Mouse (Mus musculus): ENCODE data around the gene Ssbp3.

Gene Ssbp3

GRCm38 (mm10) chr4:107038303-107038702 lies 127.8 kb downstream of the Ssbp3 start:
- no peaks in the 10 kb centered on the region; the same call in 1 of the 2 replicates for H3K9me3 ChIP-seq (ENCODE audit: low read length)
- peaks cover 88% of the 10 kb centered on the region for H3K36me3 ChIP-seq (ENCODE audit: insufficient read depth, low read length)
- H3K27me3 ChIP-seq (ENCODE audit: insufficient read depth, low read length), result no peaks in the 10 kb centered on the region
- no peak for TF ChIP-seq CTCF (conservative IDR thresholded peaks at IDR 0.05; ENCODE audit: low read length)
- TF ChIP-seq NANOG (IDR thresholded peaks at IDR 0.05; ENCODE audit: borderline replicate concordance, low read length), result no peak
- TF ChIP-seq POU5F1 (IDR thresholded peaks at IDR 0.05; ENCODE audit: borderline replicate concordance, low read length), result no peak
- peaks cover 16% of the 10 kb centered on the region for H3K4me1 ChIP-seq (replicated peaks; ENCODE audit: low read depth, low read length)
- H3K4me3 ChIP-seq (replicated peaks; ENCODE audit: low read length), result no peak overlapping the region

- peaks cover 89% of the 10 kb centered on the region for H3K36me3 ChIP-seq (ENCODE audit: insufficient read depth, low read length)
- peaks cover 16% of the 10 kb centered on the region for H3K4me1 ChIP-seq (replicated peaks; ENCODE audit: low read depth, low read length)
- no peak overlapping the region for H3K4me3 ChIP-seq (replicated peaks; ENCODE audit: low read length)
- H3K27me3 ChIP-seq (ENCODE audit: insufficient read depth, low read length), result no peaks in the 10 kb centered on the region
- no peak for TF ChIP-seq POU5F1 (IDR thresholded peaks at IDR 0.05; ENCODE audit: borderline replicate concordance, low read length)
- H3K9me3 ChIP-seq (ENCODE audit: low read length), result no peaks in the 10 kb centered on the region; the same call in 1 of the 2 replicates
Observed at GRCm38 (mm10) chr4:107039270-107039669, 128.8 kb downstream of the Ssbp3 start.

GRCm38 (mm10) chr4:107042304-107042703 lies 131.8 kb downstream of the Ssbp3 start:
- no peak overlapping the region for H3K4me3 ChIP-seq (replicated peaks; ENCODE audit: low read length)
- H3K27me3 ChIP-seq (ENCODE audit: insufficient read depth, low read length), result no peaks in the 10 kb centered on the region
- peaks cover 84% of the 10 kb centered on the region for H3K36me3 ChIP-seq (ENCODE audit: insufficient read depth, low read length)
- H3K4me1 ChIP-seq (replicated peaks; ENCODE audit: low read depth, low read length), result peaks cover 13% of the 10 kb centered on the region
- no peaks in the 10 kb centered on the region; the same call in 1 of the 2 replicates for H3K9me3 ChIP-seq (ENCODE audit: low read length)
- TF ChIP-seq CTCF (conservative IDR thresholded peaks at IDR 0.05; ENCODE audit: low read length), result no peak

GRCm38 (mm10) chr4:107045188-107045587 lies 134.7 kb downstream of the Ssbp3 start:
- Histone ChIP-seq H3K36me3 (ENCODE audit: insufficient read depth, low read length) (peaks cover 71% of the 10 kb centered on the region), H3K4me3 (replicated peaks; ENCODE audit: low read length) (no peak overlapping the region), H3K4me1 (replicated peaks; ENCODE audit: low read depth, low read length) (no peaks in the 10 kb centered on the region), H3K9me3 (ENCODE audit: low read length) (no peaks in the 10 kb centered on the region; the same call in 1 of the 2 replicates), H3K27me3 (ENCODE audit: insufficient read depth, low read length) (no peaks in the 10 kb centered on the region)
- no peak for TF ChIP-seq NANOG (IDR thresholded peaks at IDR 0.05; ENCODE audit: borderline replicate concordance, low read length)
- TF ChIP-seq CTCF (conservative IDR thresholded peaks at IDR 0.05; ENCODE audit: low read length), result no peak
- TF ChIP-seq POU5F1 (IDR thresholded peaks at IDR 0.05; ENCODE audit: borderline replicate concordance, low read length), result no peak

- TF ChIP-seq CTCF (conservative IDR thresholded peaks at IDR 0.05; ENCODE audit: low read length), result no peak
- TF ChIP-seq POU5F1 (IDR thresholded peaks at IDR 0.05; ENCODE audit: borderline replicate concordance, low read length), result no peak
- TF ChIP-seq NANOG (IDR thresholded peaks at IDR 0.05; ENCODE audit: borderline replicate concordance, low read length), result no peak
- Histone ChIP-seq H3K4me1 (replicated peaks; ENCODE audit: low read depth, low read length) (peaks cover 4% of the 10 kb centered on the region; the same call in 1 of the 2 replicates), H3K36me3 (ENCODE audit: insufficient read depth, low read length) (peaks cover 49% of the 10 kb centered on the region), H3K27me3 (ENCODE audit: insufficient read depth, low read length) (no peaks in the 10 kb centered on the region), H3K9me3 (ENCODE audit: low read length) (no peaks in the 10 kb centered on the region), H3K4me3 (replicated peaks; ENCODE audit: low read length) (no peak overlapping the region)
Observed at GRCm38 (mm10) chr4:107047806-107048205, 137.3 kb downstream of the Ssbp3 start.

GRCm38 (mm10) chr4:107048568-107049162 lies 138.2 kb downstream of the Ssbp3 start:
- Histone ChIP-seq H3K27me3 (ENCODE audit: insufficient read depth, low read length) (no peaks in the 10 kb centered on the region), H3K4me1 (replicated peaks; ENCODE audit: low read depth, low read length) (peaks cover 5% of the 10 kb centered on the region; the same call in 1 of the 2 replicates), H3K9me3 (ENCODE audit: low read length) (no peaks in the 10 kb centered on the region), H3K4me3 (replicated peaks; ENCODE audit: low read length) (no peak overlapping the region), H3K36me3 (ENCODE audit: insufficient read depth, low read length) (peaks cover 44% of the 10 kb centered on the region)
- TF ChIP-seq POU5F1 (IDR thresholded peaks at IDR 0.05; ENCODE audit: borderline replicate concordance, low read length), result no peak
- TF ChIP-seq NANOG (IDR thresholded peaks at IDR 0.05; ENCODE audit: borderline replicate concordance, low read length), result no peak
- no peak for TF ChIP-seq CTCF (conservative IDR thresholded peaks at IDR 0.05; ENCODE audit: low read length)

GRCm38 (mm10) chr4:107051889-107052288 lies 141.4 kb downstream of the Ssbp3 start:
- H3K4me3 ChIP-seq (replicated peaks; ENCODE audit: low read length), result no peak overlapping the region
- peaks cover 9% of the 10 kb centered on the region; the same call in 1 of the 2 replicates for H3K4me1 ChIP-seq (replicated peaks; ENCODE audit: low read depth, low read length)
- no peaks in the 10 kb centered on the region for H3K9me3 ChIP-seq (ENCODE audit: low read length)
- H3K36me3 ChIP-seq (ENCODE audit: insufficient read depth, low read length), result peaks cover 33% of the 10 kb centered on the region
- TF ChIP-seq CTCF (conservative IDR thresholded peaks at IDR 0.05; ENCODE audit: low read length) (no peak), NANOG (IDR thresholded peaks at IDR 0.05; ENCODE audit: borderline replicate concordance, low read length) (no peak), POU5F1 (IDR thresholded peaks at IDR 0.05; ENCODE audit: borderline replicate concordance, low read length) (no peak)
- H3K27me3 ChIP-seq (ENCODE audit: insufficient read depth, low read length), result no peaks in the 10 kb centered on the region

- Histone ChIP-seq H3K27me3 (ENCODE audit: insufficient read depth, low read length) (no peaks in the 10 kb centered on the region), H3K4me3 (replicated peaks; ENCODE audit: low read length) (no peak overlapping the region), H3K9me3 (ENCODE audit: low read length) (no peaks in the 10 kb centered on the region), H3K4me1 (replicated peaks; ENCODE audit: low read depth, low read length) (peaks cover 13% of the 10 kb centered on the region; the same call in 1 of the 2 replicates), H3K36me3 (ENCODE audit: insufficient read depth, low read length) (peaks cover 33% of the 10 kb centered on the region)
- TF ChIP-seq CTCF (conservative IDR thresholded peaks at IDR 0.05; ENCODE audit: low read length), result no peak
- TF ChIP-seq NANOG (IDR thresholded peaks at IDR 0.05; ENCODE audit: borderline replicate concordance, low read length), result no peak
- no peak for TF ChIP-seq POU5F1 (IDR thresholded peaks at IDR 0.05; ENCODE audit: borderline replicate concordance, low read length)
Observed at GRCm38 (mm10) chr4:107052962-107053553, 142.6 kb downstream of the Ssbp3 start.

GRCm38 (mm10) chr4:107056088-107056487 lies 145.6 kb downstream of the Ssbp3 start:
- Histone ChIP-seq H3K27me3 (ENCODE audit: insufficient read depth, low read length) (no peaks in the 10 kb centered on the region), H3K4me1 (replicated peaks; ENCODE audit: low read depth, low read length) (peaks cover 13% of the 10 kb centered on the region; the same call in 1 of the 2 replicates), H3K9me3 (ENCODE audit: low read length) (no peaks in the 10 kb centered on the region), H3K36me3 (ENCODE audit: insufficient read depth, low read length) (peaks cover 55% of the 10 kb centered on the region), H3K4me3 (replicated peaks; ENCODE audit: low read length) (no peak overlapping the region)
- TF ChIP-seq CTCF (conservative IDR thresholded peaks at IDR 0.05; ENCODE audit: low read length), result no peak
- TF ChIP-seq NANOG (IDR thresholded peaks at IDR 0.05; ENCODE audit: borderline replicate concordance, low read length), result no peak
- no peak for TF ChIP-seq POU5F1 (IDR thresholded peaks at IDR 0.05; ENCODE audit: borderline replicate concordance, low read length)

Data from E14TG2a.4 (cell line).